Mouse (Mus musculus): ENCODE measurements at regions not wholly inside any gene's neighbourhood (a gene's known extent, or its start where the extent isn't known, plus 50 kb on each side); places are given as distances from the start of the nearest gene placed in this dataset.

DNA sequence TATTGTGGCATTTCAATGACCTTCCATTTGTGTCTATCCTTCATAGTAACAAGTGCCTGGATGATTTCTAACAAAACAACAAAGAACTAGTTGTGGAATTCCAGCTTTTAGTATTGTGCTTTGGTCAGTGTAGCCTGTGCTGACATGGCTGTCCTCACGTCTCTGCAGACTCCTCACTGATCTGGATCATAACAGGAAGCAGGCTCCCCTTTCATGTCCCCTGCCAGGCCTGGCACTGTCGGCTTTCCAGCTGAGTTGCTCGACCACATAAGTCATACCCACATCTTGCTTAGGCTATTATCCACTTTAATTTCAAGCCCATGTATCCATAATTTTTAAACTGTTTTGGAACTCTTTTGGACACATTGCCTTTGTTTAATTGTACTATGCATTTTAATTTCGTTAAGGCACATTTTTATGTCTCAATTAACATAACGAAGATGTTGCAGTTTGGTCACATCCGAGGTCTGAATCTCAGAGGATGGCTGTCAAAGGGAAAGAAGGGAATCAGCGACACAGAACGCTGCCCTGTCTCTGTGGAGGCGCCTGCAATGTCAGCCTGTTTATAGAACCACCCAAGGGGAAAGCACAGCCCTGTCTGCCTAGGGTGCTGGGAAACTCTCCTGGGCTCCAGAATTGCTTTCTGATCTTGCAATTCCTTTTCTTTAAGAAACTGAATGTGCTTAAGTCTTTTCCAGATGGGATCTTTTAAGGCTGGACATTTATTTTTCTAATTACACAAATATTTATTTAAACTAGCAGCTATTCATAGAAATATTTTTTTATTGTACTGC, 215.5 kb upstream of the Ndst3 start:
- TF ChIP-seq CTCF (IDR thresholded peaks at IDR 0.05): no peak
- TF ChIP-seq EP300 (IDR thresholded peaks at IDR 0.05): no peak
